Mouse (Mus musculus) heart, embryonic 12.5 days (tissue): ENCODE results near the gene Polr3f. TPM values are rescaled to one million over a fixed set of nuclear protein-coding genes. Genes with fewer than 3 reads are reported as not detected.
A peak's percentile ranks its signal among the peaks of the same experiment; 100 is the strongest.

ENCODE experiments used
- ATAC-seq: fragments of 200-750 bp; cut with Nextera tagmentation; 2 replicates; pipeline ENCODE4 v1.8.0; 2017; ENCODE audit warnings: moderate TSS enrichment, moderate library complexity; ENCODE audit not compliant: insufficient number of reproducible peaks, low FRiP score
- H3K27ac ChIP-seq: fragments of 300-500 bp; sonication (generic); 2 replicates; pipeline ENCODE4 v1.5.1; 2016; ENCODE audit warnings: mild to moderate bottlenecking, moderate library complexity; ENCODE audit not compliant: poor library complexity, severe bottlenecking
- H3K27me3 ChIP-seq: fragments of 300-500 bp; sonication (generic); replicated peaks from 2 replicates; pipeline ENCODE4 v1.6.1; 2016; ENCODE audit warnings: mild to moderate bottlenecking, moderate library complexity
- H3K36me3 ChIP-seq: fragments of 300-500 bp; sonication (generic); 2 replicates; pipeline ENCODE4 v1.6.1; 2016; ENCODE audit warnings: mild to moderate bottlenecking, moderate library complexity
- H3K4me1 ChIP-seq: fragments of 300-500 bp; sonication (generic); replicated peaks from 2 replicates; pipeline ENCODE4 v1.6.1; 2016; ENCODE audit warnings: mild to moderate bottlenecking
- H3K4me2 ChIP-seq: fragments of 300-500 bp; sonication (generic); 2 replicates; pipeline ENCODE4 v1.6.1; 2016; ENCODE audit warnings: mild to moderate bottlenecking, moderate library complexity
- H3K4me3 ChIP-seq: fragments of 300-500 bp; sonication (generic); 2 replicates; pipeline ENCODE4 v1.5.1; 2016; ENCODE audit warnings: mild to moderate bottlenecking
- H3K9ac ChIP-seq: fragments of 300-500 bp; sonication (generic); 2 replicates; pipeline ENCODE4 v1.6.1; 2016; ENCODE audit warnings: mild to moderate bottlenecking, moderate library complexity
- H3K9me3 ChIP-seq: fragments of 300-500 bp; sonication (generic); replicated peaks from 2 replicates; pipeline ENCODE4 v1.6.1; 2016; ENCODE audit warnings: mild to moderate bottlenecking, moderate library complexity
- WGBS: fragments of 180-500 bp; shearing (Covaris S2); methylation state at CpG from one replicate; pipeline ENCODE4 v1.1.7; 2016; 5-methylcytosine and 5-hydroxymethylcytosine counted together
- polyA plus RNA-seq: library from polyadenylated mRNA; unstranded; fragments of >200 nt; fragmentation: Nextera tagmentation; extraction: Ambion mirVana; gene quantifications from 2 replicates; pipeline ENCODE4 v1.2.1, GENCODE M21; 2016

Gene Polr3f
- polyA plus RNA-seq, result 19.6 and 20.1 TPM in 2 replicates

DNA sequence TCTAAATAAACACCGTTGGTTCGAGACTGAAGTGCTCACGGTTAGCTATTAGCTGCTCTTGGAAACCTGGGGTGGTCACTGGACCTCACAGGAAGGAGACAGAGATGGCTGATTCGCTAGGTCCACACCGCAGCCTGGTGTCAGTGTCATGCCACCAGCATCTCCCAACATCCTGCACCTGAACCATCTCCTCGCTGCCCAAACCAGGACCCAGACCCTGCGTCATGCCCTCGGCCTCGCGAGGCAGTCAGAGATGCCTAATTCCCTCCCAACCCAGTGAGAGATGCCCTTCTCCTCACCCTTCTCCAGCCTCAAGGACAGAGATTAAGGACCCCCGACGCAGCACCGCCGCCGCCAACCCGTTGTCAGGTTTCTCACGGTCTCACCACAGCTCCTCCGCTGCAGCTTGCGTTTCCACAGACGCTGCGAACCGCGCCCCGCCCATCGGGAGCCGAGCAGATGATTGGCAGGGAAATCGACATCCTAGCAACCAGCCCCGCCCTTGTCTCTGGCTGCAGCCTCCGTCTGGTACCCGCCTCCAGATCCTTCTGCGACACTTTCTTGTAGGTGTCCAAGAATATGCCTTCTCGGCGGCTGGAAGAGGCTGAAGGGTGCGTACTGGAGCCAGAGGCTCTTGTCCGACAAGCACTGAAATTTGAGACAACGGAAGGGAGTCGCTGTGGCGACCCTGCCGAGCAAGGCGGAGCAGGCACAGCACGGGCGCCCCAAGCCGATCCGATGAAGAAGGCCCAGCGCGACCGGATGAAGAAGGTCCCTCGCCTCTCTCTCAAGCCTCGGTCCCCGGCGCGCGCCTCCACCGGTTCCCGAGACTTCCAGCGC lies at the start of gene Polr3f, which contains the start of gene Dzank1:
TSS of gene Polr3f (plus strand) at position 738 of the 840 bp plus-strand sequence.
TSS of gene Dzank1 (minus strand) at position 434 of the 840 bp plus-strand sequence.
- peak within 1 kb of the TSS; percentile 87 for H3K9ac ChIP-seq
- no peaks in the 10 kb centered on the region for H3K9me3 ChIP-seq
- H3K4me1 ChIP-seq, result peaks cover 11% of the 10 kb centered on the region
- H3K36me3 ChIP-seq, result peaks cover 13% of the 10 kb centered on the region
- peaks cover 14% of the 10 kb centered on the region for H3K27me3 ChIP-seq
- peak within 1 kb of the TSS; percentile 91 for H3K27ac ChIP-seq
- ATAC-seq, result peak; percentile 99
- 1% methylated on average over 56 of the region's 56 CpGs for WGBS
- peak within 1 kb of the TSS; percentile 92 for H3K4me2 ChIP-seq
- H3K4me3 ChIP-seq, result peak within 1 kb of the TSS; percentile 89

DNA sequence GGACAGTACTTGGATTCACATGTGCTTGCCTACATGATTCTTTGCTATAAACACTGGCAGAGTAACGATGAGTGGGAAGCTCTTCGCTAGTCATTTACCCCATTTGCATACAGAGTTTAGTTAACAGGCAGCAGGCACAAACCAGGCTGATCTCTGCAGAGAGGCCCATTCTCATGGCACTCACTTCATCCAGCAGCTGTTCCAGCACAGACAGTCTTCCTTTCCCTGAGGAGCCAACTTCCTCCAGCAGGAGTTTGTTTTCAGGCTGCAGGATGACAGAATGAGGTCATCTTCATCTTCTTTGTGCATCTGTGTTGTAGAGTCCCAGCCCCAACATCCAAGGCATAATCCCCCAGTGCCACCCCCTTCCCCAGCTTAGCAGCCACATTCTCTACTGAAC lies 48.1 kb upstream of the Polr3f start:
- H3K4me3 ChIP-seq, result no peak overlapping the region
- H3K9me3 ChIP-seq, result no peaks in the 10 kb centered on the region
- no peak overlapping the region for H3K9ac ChIP-seq
- no peaks in the 10 kb centered on the region for H3K36me3 ChIP-seq
- no peaks in the 10 kb centered on the region for H3K27me3 ChIP-seq
- ATAC-seq, result no peak
- WGBS, result 65% methylated on average over 2 of the region's 2 CpGs
- H3K4me1 ChIP-seq, result no peaks in the 10 kb centered on the region
- H3K4me2 ChIP-seq, result no peak overlapping the region
- H3K27ac ChIP-seq, result no peak overlapping the region

DNA sequence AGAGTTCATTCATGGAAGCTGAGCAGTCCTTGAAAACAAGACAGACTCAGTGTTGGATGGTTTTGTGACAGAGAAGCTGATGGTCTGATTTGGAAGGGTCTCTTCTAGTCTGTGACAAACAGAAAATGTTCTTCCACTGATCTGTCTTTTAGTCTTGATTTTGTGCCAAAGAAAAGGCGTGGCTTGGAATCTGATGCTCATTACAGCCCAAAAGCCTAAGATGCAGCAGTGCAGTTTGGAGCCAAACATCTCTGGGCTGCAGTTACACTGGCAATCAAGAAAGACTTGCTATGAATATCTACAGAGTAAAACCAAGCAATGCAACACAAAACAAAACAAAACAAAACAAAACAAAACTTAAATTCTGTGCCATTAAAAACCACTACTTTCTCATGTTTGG lies 43.4 kb upstream of the Polr3f start:
- no peak for ATAC-seq
- Histone ChIP-seq H3K27ac (no peak overlapping the region), H3K9me3 (no peaks in the 10 kb centered on the region), H3K4me3 (no peak overlapping the region), H3K4me1 (no peaks in the 10 kb centered on the region), H3K27me3 (no peaks in the 10 kb centered on the region), H3K9ac (no peak overlapping the region), H3K36me3 (no peaks in the 10 kb centered on the region), H3K4me2 (no peak overlapping the region)
- 65% methylated on average over 1 of the region's 1 CpGs for WGBS

DNA sequence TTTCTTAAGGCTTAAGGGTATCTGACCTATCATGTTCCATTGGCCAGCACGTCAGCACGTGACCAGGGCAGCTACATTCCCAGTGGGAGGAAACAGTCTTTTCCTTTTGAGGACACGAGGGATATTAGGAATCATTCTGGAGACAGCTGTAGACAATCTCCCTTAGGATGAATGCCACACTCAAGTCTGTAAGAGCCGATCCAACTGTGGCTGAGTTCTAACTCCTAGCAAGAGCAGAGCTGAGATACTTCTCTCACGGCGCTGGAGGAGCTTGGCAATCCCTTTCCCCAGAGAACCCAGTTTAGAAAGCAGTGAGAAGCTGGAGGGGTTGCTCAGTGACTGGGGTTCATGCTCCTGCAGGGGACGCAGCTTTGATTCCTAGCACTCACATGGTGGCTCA lies 42.1 kb upstream of the Polr3f start:
- Histone ChIP-seq H3K9me3 (no peaks in the 10 kb centered on the region), H3K4me3 (no peak overlapping the region), H3K27me3 (no peaks in the 10 kb centered on the region), H3K4me1 (no peaks in the 10 kb centered on the region), H3K4me2 (no peak overlapping the region), H3K27ac (no peak overlapping the region), H3K36me3 (no peaks in the 10 kb centered on the region), H3K9ac (no peak overlapping the region)
- 73% methylated on average over 7 of the region's 7 CpGs for WGBS
- ATAC-seq, result no peak

DNA sequence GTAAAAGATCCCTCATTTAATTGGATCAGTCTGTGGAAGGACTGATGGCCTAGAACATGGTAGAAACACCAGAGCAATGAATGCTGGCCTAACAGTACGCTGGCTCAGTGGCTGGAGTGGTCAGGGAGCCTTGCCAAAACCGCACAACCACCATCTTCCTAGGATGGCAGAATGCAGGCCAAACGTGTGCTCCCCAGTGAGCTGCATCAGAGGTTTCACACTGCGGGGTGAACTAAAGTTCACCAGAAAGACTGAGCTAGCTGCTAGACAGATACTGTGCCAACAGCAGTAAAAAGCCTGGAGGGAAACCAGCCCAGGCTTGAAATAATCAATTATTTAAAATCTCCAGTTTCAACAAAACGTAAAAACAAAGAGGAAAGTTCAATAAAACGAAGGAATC lies 40.0 kb upstream of the Polr3f start:
- Histone ChIP-seq H3K9ac (no peak overlapping the region), H3K4me3 (no peak overlapping the region), H3K4me1 (no peaks in the 10 kb centered on the region), H3K27me3 (no peaks in the 10 kb centered on the region), H3K27ac (no peak overlapping the region), H3K9me3 (0 out of 2 replicates have a peak, but pooled peaks cover 5% of the 10 kb centered on the region), H3K36me3 (no peaks in the 10 kb centered on the region), H3K4me2 (no peak overlapping the region)
- no peak for ATAC-seq
- 76% methylated on average over 6 of the region's 6 CpGs for WGBS

DNA sequence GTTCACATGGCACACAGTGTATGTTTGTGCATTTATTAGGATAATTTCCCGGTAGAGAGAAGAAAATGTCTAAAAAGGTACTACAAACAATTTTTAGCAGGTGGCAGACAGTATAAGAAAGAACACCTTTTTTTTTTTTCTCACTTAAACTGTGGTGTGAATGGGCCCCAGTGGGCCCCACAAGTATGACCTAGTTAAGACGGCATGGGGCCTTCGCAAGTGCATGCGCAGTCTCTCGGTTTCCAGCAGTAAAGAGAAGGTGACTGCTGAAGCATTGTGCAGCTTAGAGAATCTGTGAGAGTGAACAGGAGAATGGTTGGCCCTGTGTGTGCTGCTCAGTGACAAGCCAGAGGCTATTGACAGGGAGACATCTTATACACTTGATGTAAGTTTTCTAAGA lies 38.2 kb upstream of the Polr3f start:
- no peak for ATAC-seq
- Histone ChIP-seq H3K4me2 (no peak overlapping the region), H3K27me3 (no peaks in the 10 kb centered on the region), H3K9me3 (0 out of 2 replicates have a peak, but pooled peaks cover 5% of the 10 kb centered on the region), H3K9ac (no peak overlapping the region), H3K4me1 (no peaks in the 10 kb centered on the region), H3K4me3 (no peak overlapping the region), H3K27ac (no peak overlapping the region), H3K36me3 (no peaks in the 10 kb centered on the region)
- 80% methylated on average over 5 of the region's 5 CpGs for WGBS

DNA sequence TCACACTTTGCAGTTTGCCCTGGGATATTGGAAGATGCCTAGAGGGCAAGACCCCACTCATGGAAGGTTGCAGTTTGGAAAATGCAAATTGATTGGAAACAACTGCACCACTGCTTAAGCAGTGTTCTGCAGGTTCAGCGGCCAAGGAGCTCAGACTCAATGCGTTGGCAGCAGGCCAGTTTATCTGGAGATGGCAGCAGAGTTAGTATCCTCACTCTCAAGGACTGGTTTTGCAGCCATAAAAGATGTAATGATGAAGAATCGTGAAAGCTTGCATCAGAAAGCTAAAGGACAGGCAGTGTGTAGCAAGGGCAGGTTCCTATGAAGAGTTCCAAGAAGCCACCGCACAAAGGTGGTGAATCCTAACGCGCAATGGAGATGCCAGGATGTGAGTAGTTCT lies 25.4 kb upstream of the Polr3f start:
- no peaks in the 10 kb centered on the region for H3K36me3 ChIP-seq
- WGBS, result 83% methylated on average over 6 of the region's 6 CpGs

DNA sequence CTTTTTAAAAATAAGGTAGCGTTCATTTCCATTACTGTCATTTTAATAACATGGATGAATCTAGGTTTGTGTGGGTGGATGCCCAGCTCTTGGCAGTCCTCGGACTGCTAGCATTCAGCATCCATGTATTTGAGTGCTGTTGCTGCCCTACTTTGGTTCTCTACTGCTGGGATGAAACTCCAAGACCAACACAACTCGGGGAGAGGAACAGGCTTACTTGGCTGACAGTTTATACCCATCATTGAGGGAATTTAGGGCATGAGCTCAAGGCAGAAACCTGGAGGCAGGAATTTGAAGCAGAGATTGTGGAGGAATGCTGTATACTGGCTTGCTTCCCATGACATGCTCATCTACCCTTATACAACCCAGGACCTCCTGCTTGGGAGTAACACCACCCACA lies 12.9 kb upstream of the Polr3f start:
- H3K9me3 ChIP-seq, result no peaks in the 10 kb centered on the region
- WGBS, result 73% methylated on average over 3 of the region's 3 CpGs
- no peak overlapping the region for H3K4me3 ChIP-seq
- ATAC-seq, result no peak
- no peak overlapping the region for H3K4me2 ChIP-seq
- no peak overlapping the region for H3K9ac ChIP-seq
- H3K27me3 ChIP-seq, result 0 out of 2 replicates have a peak, but pooled peaks cover 4% of the 10 kb centered on the region
- no peak overlapping the region for H3K27ac ChIP-seq
- no peaks in the 10 kb centered on the region for H3K4me1 ChIP-seq
- H3K36me3 ChIP-seq, result no peaks in the 10 kb centered on the region

More for the DNA sequence above, 25.4 kb upstream of the Polr3f start:
- Histone ChIP-seq H3K4me1 (no peaks in the 10 kb centered on the region), H3K4me3 (no peak overlapping the region), H3K27me3 (0 out of 2 replicates have a peak, but pooled peaks cover 4% of the 10 kb centered on the region), H3K27ac (no peak overlapping the region), H3K4me2 (no peak overlapping the region), H3K9me3 (no peaks in the 10 kb centered on the region), H3K9ac (no peak overlapping the region)
- no peak for ATAC-seq

- Histone ChIP-seq H3K4me2 (no peak overlapping the region), H3K27me3 (no peaks in the 10 kb centered on the region; the same call in 1 of the 2 replicates), H3K9ac (no peak overlapping the region), H3K4me1 (no peaks in the 10 kb centered on the region), H3K36me3 (no peaks in the 10 kb centered on the region), H3K9me3 (no peaks in the 10 kb centered on the region), H3K4me3 (no peak overlapping the region), H3K27ac (no peak overlapping the region)
- 69% methylated on average over 3 of the region's 3 CpGs for WGBS
- ATAC-seq, result no peak
Measured at GRCm38 (mm10) chr2:144519772-144520171, 7.7 kb upstream of the Polr3f start.

GRCm38 (mm10) chr2:144525856-144526255 lies 1.7 kb upstream of the Polr3f start:
- Histone ChIP-seq H3K4me2 (no peak overlapping the region), H3K9ac (no peak overlapping the region), H3K4me3 (no peak overlapping the region), H3K36me3 (peaks cover 7% of the 10 kb centered on the region), H3K9me3 (no peaks in the 10 kb centered on the region), H3K4me1 (peaks cover 11% of the 10 kb centered on the region), H3K27me3 (peaks cover 14% of the 10 kb centered on the region), H3K27ac (no peak overlapping the region)
- ATAC-seq, result no peak
- 56% methylated on average over 10 of the region's 10 CpGs for WGBS

DNA sequence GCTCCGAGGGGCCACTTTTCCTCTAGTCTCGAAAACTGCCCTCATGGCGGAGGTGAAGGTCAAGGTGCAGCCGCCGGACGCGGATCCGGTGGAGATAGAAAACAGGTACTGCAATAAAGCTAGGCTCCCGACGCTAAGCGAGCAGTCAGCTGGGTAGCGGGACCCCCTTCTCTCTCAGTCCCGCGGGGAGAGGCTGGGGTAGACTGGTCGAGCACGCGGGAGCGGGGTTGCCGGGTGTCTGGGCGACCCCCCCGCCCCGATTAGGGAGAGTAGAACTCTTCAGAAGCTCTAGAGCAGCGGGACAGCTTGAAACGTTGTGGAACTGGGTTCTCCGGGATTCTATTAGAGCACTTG lies 280 bp downstream of the Polr3f start:
- peak overlapping the region; percentile 91 for H3K27ac ChIP-seq
- peak overlapping the region; percentile 92 for H3K4me2 ChIP-seq
- peak overlapping the region; percentile 89 for H3K4me3 ChIP-seq
- ATAC-seq, result peak; percentile 31
- peaks cover 11% of the 10 kb centered on the region for H3K4me1 ChIP-seq
- peak overlapping the region; percentile 87 for H3K9ac ChIP-seq
- under 1% methylated on average over 24 of the region's 25 CpGs for WGBS
- peaks cover 17% of the 10 kb centered on the region for H3K36me3 ChIP-seq
- no peaks in the 10 kb centered on the region for H3K9me3 ChIP-seq
- H3K27me3 ChIP-seq, result peaks cover 14% of the 10 kb centered on the region
